Mouse (Mus musculus): ENCODE data around the gene Zfp580. TPM values are rescaled to one million over a fixed set of nuclear protein-coding genes. Genes with fewer than 3 reads are reported as not detected.
"Not testable (repeated sequence)": the region's sequence is repeated elsewhere in the genome, so short reads cannot be mapped to it uniquely, and the experiment has no call there.

Zfp580 gene
- total RNA-seq (2022): 10 to 100 TPM; 22.8 to 28.6 (median 27.8) TPM

DNA sequence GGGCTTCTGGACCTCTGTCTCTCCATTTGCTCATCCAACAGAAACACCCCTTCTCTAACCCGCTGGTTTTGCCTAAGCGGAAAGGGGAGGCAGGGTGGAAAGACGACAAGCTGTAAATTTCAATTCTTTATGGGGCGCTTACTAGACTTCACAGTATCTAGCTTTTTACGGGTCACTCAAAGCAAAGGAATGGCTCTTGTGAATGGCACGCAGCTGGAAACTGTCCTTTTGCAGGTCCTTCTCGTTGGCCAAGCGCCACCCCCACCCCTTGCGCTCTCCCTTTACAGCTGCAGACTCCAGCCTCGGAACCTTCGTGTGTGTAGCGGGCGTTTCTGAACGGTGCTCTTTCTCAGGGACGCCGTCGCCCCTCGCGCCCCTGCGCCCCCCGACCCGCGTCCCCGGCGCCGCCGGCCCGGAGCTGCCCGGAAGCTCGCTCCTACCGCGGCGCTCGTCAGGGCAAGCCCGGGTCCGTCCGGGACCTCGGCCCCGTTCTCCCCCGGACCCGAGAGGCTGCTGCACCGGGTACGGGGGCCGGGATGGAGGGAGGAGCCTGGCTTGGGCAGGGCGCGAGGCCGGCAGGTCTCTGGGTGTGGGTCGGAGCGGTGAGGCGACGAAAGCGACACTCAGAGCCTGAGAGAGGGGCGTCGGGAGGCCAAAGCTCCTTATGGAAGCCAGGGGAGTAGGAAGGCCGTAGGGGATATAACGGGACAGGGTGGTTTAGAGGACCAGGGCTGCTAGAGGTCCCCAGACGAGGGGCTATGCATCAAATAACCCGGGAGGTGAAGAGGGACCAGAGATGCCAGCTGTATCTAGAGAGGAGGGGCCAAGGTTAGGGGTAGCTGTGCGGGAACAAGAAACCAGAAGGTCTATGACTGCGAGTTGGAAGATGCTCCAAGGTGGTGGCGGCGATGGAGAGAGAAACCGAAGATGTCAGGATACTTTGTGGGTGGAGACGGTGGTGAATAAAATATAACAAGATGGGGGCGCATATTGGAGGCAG lies at the start of gene Zfp580:
Gene Zfp580 (plus strand): TSS at position 346 of the 1,000 bp plus-strand sequence.
- peak in 1 of 2 experiments; percentile 73 for DNase-seq (ENCODE audit: low spot score in 2 of 2)

DNA sequence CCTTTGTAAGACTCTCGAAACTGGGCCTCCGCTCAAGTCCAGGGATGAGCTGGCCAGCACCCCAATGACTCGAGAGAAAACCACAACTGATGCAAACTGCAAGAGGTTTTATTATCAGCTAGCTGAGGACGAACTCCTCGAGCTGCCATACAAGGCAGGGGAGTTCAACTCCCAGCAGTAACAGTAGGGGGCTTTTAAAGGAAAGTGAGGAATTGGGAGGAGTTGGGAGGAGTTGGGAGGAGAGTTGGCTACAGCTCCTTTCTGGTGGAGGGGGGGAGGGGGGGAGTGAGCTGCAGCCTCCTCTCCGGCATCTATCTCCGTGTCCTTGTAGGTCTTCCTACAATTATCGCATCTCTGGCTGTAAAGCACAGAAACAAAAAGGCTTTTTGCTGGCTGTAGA lies 48.5 kb upstream of the Zfp580 start:
- not testable (repeated sequence) for DNase-seq (ENCODE audit: low spot score in 2 of 2)

DNA sequence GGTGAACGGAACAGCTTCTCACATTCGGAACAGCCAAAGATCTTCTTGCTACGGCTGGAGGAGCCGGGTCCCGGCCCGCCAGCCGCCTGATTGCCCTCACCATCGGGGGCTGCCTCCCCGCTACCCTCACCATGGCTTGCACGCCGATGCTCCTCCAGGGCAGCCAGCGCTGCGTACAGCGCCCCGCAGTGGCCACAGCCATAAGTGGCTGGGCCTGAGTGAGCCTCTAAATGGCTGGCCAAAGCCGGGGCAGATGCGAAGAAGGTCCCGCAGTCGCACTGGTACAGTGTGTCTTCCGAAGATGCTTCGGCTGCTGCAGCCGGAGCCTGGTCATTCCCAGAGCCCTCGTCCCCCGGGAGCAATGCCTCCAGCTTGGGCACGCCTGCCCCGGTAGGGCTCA lies 43.1 kb upstream of the Zfp580 start:
- DNase-seq (ENCODE audit: low spot score in 2 of 2): no peak

DNA sequence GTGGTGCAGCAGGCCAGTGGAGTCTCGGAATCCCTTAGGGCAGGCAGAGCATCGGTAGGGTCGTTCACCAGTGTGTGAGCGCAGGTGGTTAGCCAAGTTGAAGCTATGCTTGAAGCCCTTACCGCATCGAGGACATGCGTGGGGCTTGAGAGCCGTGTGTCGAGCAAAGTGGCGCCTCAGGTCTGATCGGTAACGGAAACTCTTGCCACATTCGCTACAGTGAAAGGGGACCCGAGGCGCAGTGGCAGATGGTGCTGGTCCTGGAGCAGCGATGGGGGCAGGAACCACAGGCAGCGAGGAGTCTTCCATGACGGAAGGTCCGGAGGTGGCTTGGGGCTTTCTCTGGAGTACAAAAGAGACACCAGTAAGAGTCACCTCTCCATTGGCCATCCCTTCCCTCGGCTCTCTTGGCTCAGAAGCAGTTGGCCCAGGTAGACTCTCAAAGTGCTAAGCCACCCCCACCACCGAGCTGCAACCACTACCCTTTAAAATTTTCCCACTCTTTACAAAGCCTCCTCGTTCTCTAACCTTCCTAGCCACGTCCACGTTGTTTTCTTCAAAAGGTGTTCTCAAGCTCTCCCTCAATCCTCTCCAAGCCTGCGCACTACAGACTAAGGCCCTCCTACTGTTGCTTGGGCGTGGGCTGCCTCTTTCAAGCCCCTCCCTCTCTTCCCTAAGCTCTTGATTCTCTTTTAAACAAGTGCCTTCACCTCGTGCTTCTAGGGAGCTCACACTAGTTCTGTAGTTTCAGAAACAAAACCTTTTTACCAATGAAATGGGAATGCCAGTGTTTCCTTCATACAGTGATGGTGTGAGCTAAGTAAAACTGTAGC lies 38.4 kb upstream of the Zfp580 start:
- DNase-seq (ENCODE audit: low spot score in 2 of 2): no peak

DNA sequence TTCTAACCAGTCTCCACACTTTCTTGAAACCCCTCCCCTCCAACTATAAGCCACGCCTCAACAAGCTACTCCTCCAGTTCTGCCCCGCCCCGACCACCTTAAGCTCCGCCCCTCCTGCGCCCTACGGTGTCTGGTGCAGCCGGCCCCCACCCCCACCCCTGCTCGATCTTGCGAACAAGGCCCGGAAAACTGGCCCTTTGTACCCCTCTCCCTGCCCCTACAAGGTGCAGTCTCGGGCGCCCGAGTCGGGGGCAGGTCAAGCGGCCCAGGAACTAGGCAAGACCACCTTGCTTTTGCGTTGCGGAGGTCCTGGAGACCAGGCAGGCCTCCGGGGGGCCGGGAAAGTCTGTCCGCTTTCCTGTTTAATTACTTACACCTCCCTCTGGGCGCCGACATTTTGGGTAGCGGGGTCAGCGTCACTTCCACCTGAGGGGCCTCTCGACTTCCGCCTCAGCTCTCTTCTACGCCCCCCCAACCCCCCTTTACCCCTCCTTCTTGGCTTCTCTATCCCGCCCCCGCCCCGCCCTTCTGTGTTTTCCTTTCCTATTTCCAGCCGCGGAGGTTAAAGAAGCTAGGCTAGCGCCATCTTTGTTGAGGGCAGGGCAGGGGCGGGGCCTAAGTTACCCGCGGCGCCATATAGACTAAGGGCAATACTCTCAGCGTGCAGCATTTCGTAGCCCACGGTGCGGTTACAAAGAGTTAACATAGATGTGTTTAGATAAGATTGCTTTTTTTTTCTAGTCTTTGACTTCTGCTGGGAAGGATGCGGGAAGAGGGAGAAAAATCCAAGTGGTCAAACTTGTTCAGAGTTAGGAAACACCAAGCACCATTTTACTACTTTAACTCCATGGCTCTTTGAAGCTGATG lies 36.9 kb upstream of the Zfp580 start, which contains the start of the genes Zfp524 and Fiz1:
Gene Zfp524 (plus strand): TSS at position 165 of the 867 bp plus-strand sequence.
Gene Fiz1 (minus strand): TSS at position 447 of the 867 bp plus-strand sequence.
- peak; percentile 95 to 97 for DNase-seq (ENCODE audit: low spot score in 2 of 2)

GRCm38 (mm10) chr7:5015118-5016001 lies 36.0 kb upstream of the Zfp580 start, which contains the start of gene Gm44973:
Gene Gm44973 (plus strand): TSS chr7:5015496.
- peak; percentile 87 to 93 for DNase-seq (ENCODE audit: low spot score in 2 of 2)

DNA sequence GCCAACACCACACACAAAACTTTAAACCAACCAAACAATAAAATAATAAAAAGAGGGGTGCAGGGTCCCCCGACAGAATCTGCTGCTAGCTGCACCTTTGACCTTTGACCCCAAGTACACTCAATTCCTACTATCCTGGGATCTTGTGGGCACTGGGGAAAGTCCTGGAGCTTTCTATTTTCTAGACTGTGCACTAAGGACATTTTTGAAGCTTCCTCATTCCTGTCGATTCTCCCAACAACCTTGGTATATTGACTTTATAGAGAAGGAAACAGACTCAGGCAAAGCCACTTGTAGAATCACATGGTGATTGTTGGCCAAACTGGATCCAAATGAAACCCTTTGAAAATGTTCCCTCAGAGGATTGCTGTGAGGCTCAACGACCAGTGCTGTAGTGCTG lies 35.3 kb upstream of the Zfp580 start:
- no peak for DNase-seq (ENCODE audit: low spot score in 2 of 2)

DNA sequence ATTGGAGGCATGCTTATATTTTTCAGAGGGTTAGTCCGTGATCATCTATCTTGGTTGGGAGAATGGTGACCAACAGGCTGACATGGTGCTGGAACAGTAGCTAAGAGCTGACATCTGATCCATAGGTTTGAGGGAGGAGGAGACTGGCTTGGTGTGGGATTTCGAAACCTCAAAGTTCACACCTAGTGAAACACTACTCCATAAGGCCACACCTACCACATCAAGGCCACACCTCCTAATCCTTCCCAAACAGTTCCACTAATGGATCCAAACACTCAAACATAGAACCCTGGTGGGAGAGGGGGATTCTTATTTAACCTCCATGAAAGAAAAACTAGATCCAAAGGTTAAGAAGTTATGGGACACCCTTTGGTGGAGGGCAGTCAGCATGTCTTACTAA lies 34.4 kb upstream of the Zfp580 start:
- no peak for DNase-seq (ENCODE audit: low spot score in 2 of 2)

GRCm38 (mm10) chr7:5017352-5017751 lies 34.0 kb upstream of the Zfp580 start:
- no peak for DNase-seq (ENCODE audit: low spot score in 2 of 2)

GRCm38 (mm10) chr7:5017931-5018330 lies 33.4 kb upstream of the Zfp580 start:
- DNase-seq (ENCODE audit: low spot score in 2 of 2): no peak

DNA sequence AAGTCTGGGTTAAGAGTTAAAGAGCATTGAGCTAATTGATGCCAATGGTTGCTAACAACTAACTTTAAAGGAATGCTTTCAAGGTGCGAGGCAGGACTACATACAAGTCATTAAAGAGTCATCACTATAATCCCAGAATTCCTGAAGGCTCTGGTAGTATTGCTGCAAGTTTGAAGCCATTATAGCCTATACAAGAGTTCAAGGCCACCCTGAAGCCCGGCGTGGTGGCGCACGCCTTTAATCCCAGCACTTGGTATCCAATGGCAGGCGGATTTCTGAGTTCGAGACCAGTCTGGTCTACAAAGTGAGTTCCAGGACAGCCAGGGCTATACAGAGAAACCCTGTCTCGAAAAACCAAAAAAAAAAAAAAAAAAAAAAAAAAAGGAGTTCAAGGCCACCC lies 31.8 kb upstream of the Zfp580 start:
- not testable (repeated sequence) for DNase-seq (ENCODE audit: low spot score in 2 of 2)

DNA sequence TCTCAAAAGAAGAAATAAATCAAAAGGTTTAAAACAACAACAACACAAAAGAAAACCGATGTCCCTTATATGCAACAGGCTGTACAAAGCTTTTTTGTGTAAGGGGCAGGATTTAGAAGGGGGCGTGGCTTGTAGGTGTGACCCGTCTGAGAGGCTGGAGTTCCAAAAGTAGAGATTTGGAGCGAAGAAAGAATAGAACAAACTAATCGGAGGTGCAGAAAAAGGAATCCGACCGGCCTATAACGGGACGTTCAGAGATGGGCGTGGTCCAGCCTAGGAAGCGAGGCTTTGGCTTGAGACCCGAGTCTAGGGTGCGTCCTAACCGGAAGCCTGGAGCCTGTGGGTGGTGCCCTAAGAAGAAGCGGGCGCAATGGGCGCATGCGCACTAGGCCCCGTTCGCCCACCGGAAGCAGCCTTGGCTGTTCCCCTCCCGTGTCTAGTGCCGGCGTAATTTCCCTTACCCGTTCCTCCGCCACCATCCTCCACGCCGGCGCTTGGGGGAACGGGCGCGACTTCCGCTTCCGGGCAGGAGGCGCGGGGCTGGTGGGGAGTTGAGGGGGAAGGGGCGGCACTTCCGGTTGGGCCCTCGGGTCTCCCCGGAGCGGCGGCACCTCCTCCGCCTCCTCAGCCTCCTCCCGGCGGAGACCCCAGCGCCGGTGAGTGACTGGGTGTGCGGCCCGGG lies 31.2 kb upstream of the Zfp580 start, which contains the start of the genes Zfp865 and Ccdc106:
Gene Zfp865 (plus strand): TSS at position 377 of the 682 bp plus-strand sequence.
Gene Ccdc106 (plus strand): TSS at position 554 of the 682 bp plus-strand sequence.
- peak; percentile 99 to 100 for DNase-seq (ENCODE audit: low spot score in 2 of 2)

- no peak for DNase-seq (ENCODE audit: low spot score in 2 of 2)
These were observed 30.7 kb upstream of the Zfp580 start for GRCm38 (mm10) chr7:5020685-5021084.

DNA sequence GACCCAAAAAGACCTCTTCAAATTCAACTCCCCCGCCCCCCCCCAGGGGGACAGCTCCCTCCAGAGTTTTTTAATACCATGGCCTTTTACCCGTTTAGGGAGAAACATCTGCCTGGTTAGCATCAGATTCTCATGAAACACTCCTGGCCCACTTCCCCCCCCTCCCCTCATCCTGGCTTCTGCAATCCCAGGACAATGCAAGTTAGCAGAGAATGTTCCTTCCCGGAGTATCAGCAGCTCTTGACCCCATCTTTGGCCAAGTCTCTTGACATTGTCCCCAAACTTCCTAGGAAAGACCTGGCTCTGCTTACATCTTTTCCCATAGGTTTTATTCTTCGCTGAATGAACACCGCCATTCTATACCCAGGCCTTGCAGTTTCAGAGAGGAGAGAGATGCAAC lies 30.1 kb upstream of the Zfp580 start:
- no peak for DNase-seq (ENCODE audit: low spot score in 2 of 2)

GRCm38 (mm10) chr7:5029543-5029942 lies 21.8 kb upstream of the Zfp580 start:
- no peak for DNase-seq (ENCODE audit: low spot score in 2 of 2)

- no peak for DNase-seq (ENCODE audit: low spot score in 2 of 2)
These were observed 21.4 kb upstream of the Zfp580 start for GRCm38 (mm10) chr7:5029946-5030345.

DNA sequence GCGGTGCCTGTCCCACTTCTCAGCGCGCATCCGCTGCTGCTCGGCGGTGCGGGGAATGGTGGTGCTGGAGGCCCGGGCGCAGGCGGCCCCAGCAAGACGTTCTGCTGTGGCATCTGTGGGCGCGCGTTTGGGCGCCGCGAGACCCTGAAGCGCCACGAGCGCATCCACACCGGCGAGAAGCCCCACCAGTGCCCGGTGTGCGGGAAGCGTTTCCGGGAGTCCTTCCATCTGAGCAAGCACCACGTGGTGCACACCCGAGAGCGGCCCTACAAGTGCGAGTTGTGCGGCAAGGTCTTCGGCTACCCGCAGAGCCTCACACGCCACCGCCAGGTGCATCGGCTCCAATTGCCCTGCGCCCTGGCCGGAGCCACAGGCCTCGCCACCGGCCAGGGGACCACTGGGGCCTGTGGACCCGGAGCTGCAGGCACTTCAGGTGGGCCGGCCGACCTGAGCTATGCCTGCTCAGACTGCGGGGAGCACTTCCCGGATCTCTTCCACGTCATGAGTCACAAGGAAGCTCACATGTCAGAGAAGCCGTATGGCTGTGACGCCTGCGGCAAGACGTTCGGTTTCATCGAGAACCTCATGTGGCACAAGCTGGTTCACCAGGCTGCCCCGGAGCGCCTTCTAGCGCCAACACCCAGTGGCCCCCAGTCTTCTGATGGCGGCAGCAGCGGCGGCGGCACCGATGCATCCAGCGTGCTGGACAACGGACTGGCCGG lies 20.6 kb upstream of the Zfp580 start:
- no peak for DNase-seq (ENCODE audit: low spot score in 2 of 2)

DNA sequence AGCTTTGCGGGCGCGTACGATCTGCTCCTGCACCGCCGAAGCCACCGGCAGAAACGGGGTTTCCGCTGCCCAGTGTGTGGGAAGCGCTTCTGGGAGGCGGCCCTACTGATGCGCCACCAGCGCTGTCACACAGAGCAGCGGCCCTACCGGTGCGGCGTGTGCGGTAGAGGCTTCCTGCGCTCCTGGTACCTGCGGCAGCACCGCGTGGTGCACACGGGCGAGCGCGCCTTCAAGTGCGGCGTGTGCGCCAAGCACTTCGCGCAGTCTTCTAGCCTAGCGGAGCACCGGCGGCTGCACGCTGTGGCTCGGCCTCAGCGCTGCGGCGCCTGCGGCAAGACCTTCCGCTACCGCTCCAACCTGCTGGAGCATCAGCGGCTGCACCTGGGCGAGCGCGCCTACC lies 19.8 kb upstream of the Zfp580 start:
- DNase-seq (ENCODE audit: low spot score in 2 of 2): no peak
